Mouse (Mus musculus) liver, postnatal 0 days (tissue): ENCODE data around the gene Zmat5.

Source experiments
- CTCF ChIP-seq: sonication (generic); IDR thresholded peaks from 2 replicates; pipeline ENCODE4 v1.5.1; 2016; ENCODE audit warnings: antibody characterized with exemption, low read depth
- EP300 ChIP-seq: IDR thresholded peaks from 2 replicates; pipeline ENCODE4 v1.6.1; 2016; ENCODE audit warnings: antibody characterized with exemption, low read depth, mild to moderate bottlenecking

DNA sequence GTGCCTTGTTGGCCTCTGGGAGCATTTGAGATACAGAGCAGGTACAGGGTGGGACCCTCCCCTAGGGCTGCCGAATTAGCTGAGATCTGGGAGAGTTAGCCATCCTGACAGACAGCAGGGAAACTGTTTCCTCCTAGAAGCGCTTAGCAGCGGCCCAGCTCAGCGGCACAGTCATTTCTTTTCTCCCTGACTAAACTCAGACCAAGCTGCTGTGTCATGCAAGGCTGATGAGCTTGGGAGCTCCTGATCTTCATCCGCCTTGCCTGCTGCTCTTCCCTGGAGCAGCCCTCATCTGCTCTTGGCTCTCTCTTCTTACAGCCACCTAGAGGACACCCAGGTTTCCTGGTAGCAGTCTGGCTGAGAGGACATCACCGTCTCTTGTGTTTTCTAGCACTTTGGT, 20.3 kb upstream of the Zmat5 start:
- no peak for TF ChIP-seq EP300
- TF ChIP-seq CTCF: no peak
